9 mouse cellular contexts compared by ENCODE assay signal in the genomic region with DNA sequence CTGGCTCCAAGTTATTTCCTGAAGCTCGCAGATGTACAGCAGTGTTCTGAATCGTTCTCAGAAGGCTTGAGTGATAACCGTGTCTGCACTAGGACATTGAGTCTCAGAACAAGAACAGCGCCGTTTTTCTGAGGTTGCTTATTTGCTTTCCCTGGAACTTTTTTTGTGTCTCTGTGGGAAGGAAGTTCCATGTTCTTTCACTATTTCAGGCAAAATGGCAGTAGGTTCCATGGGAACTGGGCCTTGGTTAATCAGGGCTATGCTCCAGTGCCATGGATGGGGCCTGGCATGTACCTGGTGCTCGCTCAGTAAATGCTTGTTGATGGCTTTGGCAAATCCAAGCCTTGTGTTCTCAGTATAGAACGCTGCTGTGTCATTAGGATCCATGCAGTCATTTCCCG. TPM values are rescaled to one million over a fixed set of nuclear protein-coding genes. Genes with fewer than 3 reads are reported as not detected.
DNase-seq lines count a peak whose midpoint lies in the region; ATAC-seq lines count a peak whose summit lies in the region.
"Had no signal": no experiment of that assay in that cellular context is flagged by ENCODE, and none has a peak within 500 bp of the region (broad histone marks: within the 10 kb centered on the region; RNA-seq: fewer than 3 reads in every experiment).

No protein-coding gene starts in this region.

- H3K4me1 ChIP-seq in heart, embryonic 16.5 days (ENCODE audit: control insufficient read depth, insufficient read depth, low read length): peaks cover 12% of the 10 kb centered on the region
- peaks cover 18% of the 10 kb centered on the region for H3K4me1 ChIP-seq in neural tube, embryonic 12.5 days
- peaks cover 21% of the 10 kb centered on the region for H3K4me1 ChIP-seq in neural tube, embryonic 15.5 days

- intact Hi-C loops in heart, postnatal 25 days (cut with DNase I): loop anchor here (5.0 kb wide), 2 partner anchors 93 to 148 kb away; no protein-coding TSS in a partner anchor

- no peaks in the 10 kb centered on the region for H3K27me3 ChIP-seq in heart, embryonic 16.5 days (ENCODE audit: control insufficient read depth, insufficient read depth, low read length)
- no peaks in the 10 kb centered on the region for H3K27me3 ChIP-seq in neural tube, embryonic 12.5 days (replicated peaks)
- peaks cover 11% of the 10 kb centered on the region for H3K27me3 ChIP-seq in neural tube, embryonic 15.5 days (replicated peaks)

- no peaks in the 10 kb centered on the region for H3K9me3 ChIP-seq in heart, embryonic 16.5 days (replicated peaks; ENCODE audit: control insufficient read depth, low read length)
- no peaks in the 10 kb centered on the region for H3K9me3 ChIP-seq in neural tube, embryonic 12.5 days
- no peaks in the 10 kb centered on the region for H3K9me3 ChIP-seq in neural tube, embryonic 15.5 days (replicated peaks)

- H3K4me2 ChIP-seq in heart, embryonic 16.5 days (ENCODE audit: low read depth, low read length): 0 out of 2 replicates have a peak overlapping the region, but pooled peaks have one; percentile 6
- 0 out of 2 replicates have a peak overlapping the region, but pooled peaks have one; percentile 2 for H3K4me2 ChIP-seq in neural tube, embryonic 12.5 days (replicated peaks)
- no peak overlapping the region for H3K4me2 ChIP-seq in neural tube, embryonic 15.5 days

- WGBS in heart, embryonic 16.5 days: 53% methylated on average over 8 of the region's 8 CpGs
- WGBS in neural tube, embryonic 12.5 days: 39% methylated on average over 8 of the region's 8 CpGs
- 33% methylated on average over 8 of the region's 8 CpGs for WGBS in neural tube, embryonic 15.5 days

- ATAC-seq in heart, embryonic 16.5 days (replicated peaks; ENCODE audit: extremely low read depth, insufficient read depth, low FRiP score): no peak
- no peak for ATAC-seq in neural tube, embryonic 12.5 days (ENCODE audit: low FRiP score, low read depth)
- ATAC-seq in neural tube, embryonic 15.5 days (ENCODE audit: low FRiP score): no peak

- no peaks in the 10 kb centered on the region for H3K36me3 ChIP-seq in heart, embryonic 16.5 days (ENCODE audit: control insufficient read depth, insufficient read depth)
- no peaks in the 10 kb centered on the region for H3K36me3 ChIP-seq in neural tube, embryonic 12.5 days
- H3K36me3 ChIP-seq in neural tube, embryonic 15.5 days: no peaks in the 10 kb centered on the region

- DNase-seq in heart, postnatal 25 days (ENCODE audit: low spot score): no peak
- peak; percentile 14 for DNase-seq in forelimb bud, embryonic 11.5 days (ENCODE audit: low read depth, low spot score)
- DNase-seq in ovary, postnatal 36 days (ENCODE audit: low spot score): no peak
- no peak for DNase-seq in gastrocnemius, adult 18-20 months (ENCODE audit: low spot score)
- DNase-seq: adrenal gland, postnatal 10 days; kidney, adult 9 months had no signal

- H3K9ac ChIP-seq in heart, embryonic 16.5 days (ENCODE audit: low read length): no peak overlapping the region
- H3K9ac ChIP-seq in neural tube, embryonic 12.5 days: no peak overlapping the region
- H3K9ac ChIP-seq in neural tube, embryonic 15.5 days (replicated peaks): no peak overlapping the region

- H3K27ac ChIP-seq in heart, embryonic 16.5 days (ENCODE audit: low read length): no peak overlapping the region
- no peak overlapping the region for H3K27ac ChIP-seq in neural tube, embryonic 12.5 days
- no peak overlapping the region for H3K27ac ChIP-seq in neural tube, embryonic 15.5 days (replicated peaks)

- no peak overlapping the region for H3K4me3 ChIP-seq in heart, embryonic 16.5 days (ENCODE audit: low read length)
- H3K4me3 ChIP-seq in neural tube, embryonic 12.5 days: no peak overlapping the region
- H3K4me3 ChIP-seq in neural tube, embryonic 15.5 days (replicated peaks): no peak overlapping the region

RNA-seq across cellular contexts. Expression of gene Tle4, which starts 2.0 kb away (rescaled TPM):
- polyA plus RNA-seq in heart, embryonic 16.5 days (2015; fragmentation: Nextera tagmentation; extraction: Ambion mirVana): 6.0 and 6.2 TPM in 2 replicates
- total RNA-seq in heart, postnatal 25 days (2021): 1 to 10 TPM; 8.9 to 9.5 TPM
- 37.1 and 37.7 TPM in 2 replicates for polyA plus RNA-seq in neural tube, embryonic 12.5 days (2016; fragmentation: Nextera tagmentation; extraction: Ambion mirVana)
- polyA plus RNA-seq in neural tube, embryonic 15.5 days (2015; fragmentation: Nextera tagmentation; extraction: Ambion mirVana): 22.3 and 24.3 TPM in 2 replicates
- total RNA-seq in gastrocnemius, adult 18-20 months (2021): 10 to 100 TPM; 16.1 to 18.7 TPM
